Mouse (Mus musculus) fat pad, adult 2 months (tissue): Measurements from ENCODE around the gene Odf2.

Experiments used
- DNase-seq: peaks from one replicate; pipeline ENCODE4 v3.0.0-alpha.2; 2011; ENCODE audit warnings: low read depth, low spot score; ENCODE audit errors: extremely low read depth

Gene Odf2

GRCm38 (mm10) chr2:29889066-29889944 is at the start of gene Odf2:
Gene Odf2, plus strand, starts transcription at chr2:29889221.
- DNase-seq: peak; percentile 46

GRCm38 (mm10) chr2:29839460-29839859 is 49.6 kb upstream of the Odf2 start:
- DNase-seq: no peak

- DNase-seq: no peak
These were observed 45.6 kb upstream of the Odf2 start for GRCm38 (mm10) chr2:29843231-29844105.

- no peak for DNase-seq
These were observed 44.9 kb upstream of the Odf2 start for GRCm38 (mm10) chr2:29844115-29844514.

GRCm38 (mm10) chr2:29844661-29845060 is 44.4 kb upstream of the Odf2 start:
- no peak for DNase-seq

- DNase-seq: no peak
These were observed 43.4 kb upstream of the Odf2 start for GRCm38 (mm10) chr2:29845636-29846035.

GRCm38 (mm10) chr2:29846061-29846853 is 42.8 kb upstream of the Odf2 start:
- no peak for DNase-seq

GRCm38 (mm10) chr2:29846911-29847310 is 42.1 kb upstream of the Odf2 start:
- DNase-seq: no peak

- no peak for DNase-seq
These were observed 40.0 kb upstream of the Odf2 start for GRCm38 (mm10) chr2:29849041-29849440.

GRCm38 (mm10) chr2:29849841-29850480 is 39.1 kb upstream of the Odf2 start:
- no peak for DNase-seq

GRCm38 (mm10) chr2:29852957-29853485 is 36.0 kb upstream of the Odf2 start:
- no peak for DNase-seq

- no peak for DNase-seq
These were observed 35.3 kb upstream of the Odf2 start for GRCm38 (mm10) chr2:29853736-29854135.

- DNase-seq: no peak
These were observed 33.3 kb upstream of the Odf2 start for GRCm38 (mm10) chr2:29855585-29856210.

GRCm38 (mm10) chr2:29856451-29857260 is 32.4 kb upstream of the Odf2 start:
- DNase-seq: no peak

GRCm38 (mm10) chr2:29857341-29857740 is 31.7 kb upstream of the Odf2 start:
- peak; percentile 76 for DNase-seq

- no peak for DNase-seq
These were observed 31.1 kb upstream of the Odf2 start for GRCm38 (mm10) chr2:29857967-29858366.

- peak; percentile 94 for DNase-seq
These were observed 30.1 kb upstream of the Odf2 start for GRCm38 (mm10) chr2:29858748-29859473.

GRCm38 (mm10) chr2:29865125-29865524 is 23.9 kb upstream of the Odf2 start:
- DNase-seq: no peak
